Mouse (Mus musculus): Measurements from ENCODE around the gene Gm10310.
"Not testable (repeated sequence)": the region's sequence is repeated elsewhere in the genome, so short reads cannot be mapped to it uniquely, and the experiment has no call there.

DNA sequence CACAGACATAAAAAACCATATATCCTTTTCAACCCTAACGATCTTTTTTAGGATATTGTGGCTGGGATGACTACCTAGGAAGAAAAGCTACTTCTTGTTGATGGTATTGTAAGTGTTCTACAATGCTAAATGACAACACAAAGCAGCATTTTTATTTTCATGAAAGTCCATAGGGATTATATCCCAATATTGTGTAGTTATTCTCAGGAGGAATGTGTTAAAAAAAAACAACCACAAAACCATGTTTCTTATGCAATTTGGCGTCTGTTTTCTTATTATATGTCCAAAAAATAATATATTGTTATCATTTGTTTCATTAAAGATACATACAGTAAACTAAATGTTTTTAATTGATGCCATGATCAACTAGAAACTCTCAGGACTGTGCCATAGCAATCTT lies 8.8 kb downstream of the Gm10310 start, which contains the start of gene Olfr247:
- TF ChIP-seq CTCF, POLR2A (IDR thresholded peaks at IDR 0.05; ENCODE audit: insufficient read depth, low read depth, low read length): not testable (repeated sequence)
